Mouse (Mus musculus) myocyte (in vitro differentiated cells): ENCODE measurements around the gene Fads1.

ENCODE experiments used
- CEBPB ChIP-seq: IDR thresholded peaks from 2 replicates; pipeline ENCODE4 v1.6.1; 2011; ENCODE audit warnings: mild to moderate bottlenecking, moderate library complexity; ENCODE audit not compliant: poor library complexity, insufficient read depth, severe bottlenecking
- E2F4 ChIP-seq: IDR thresholded peaks from one replicate; pipeline ENCODE4 v1.6.1; 2011; ENCODE audit warnings: mild to moderate bottlenecking, control low read depth, moderate library complexity; ENCODE audit not compliant: insufficient read depth
- MAX ChIP-seq: IDR thresholded peaks from one replicate; pipeline ENCODE4 v1.6.1; 2011; ENCODE audit warnings: low read depth, mild to moderate bottlenecking, control low read depth
- MYOD1 ChIP-seq, 3 experiments: IDR thresholded peaks; one replicate each; pipeline ENCODE4 v1.6.1; 2011; ENCODE audit warnings: control low read depth in 2 of 3, low read depth in 2 of 3, mild to moderate bottlenecking in 2 of 3, moderate library complexity in 1 of 3; ENCODE audit not compliant: insufficient read length in 2 of 3, control insufficient read depth in 1 of 3
- POLR2A ChIP-seq: IDR thresholded peaks from one replicate; pipeline ENCODE4 v1.6.1; 2011; ENCODE audit warnings: low read depth, mild to moderate bottlenecking, control low read depth, moderate library complexity; ENCODE audit not compliant: insufficient read length
- POLR2AphosphoS2 ChIP-seq: IDR thresholded peaks from one replicate; pipeline ENCODE4 v1.6.1; 2011; ENCODE audit warnings: low read depth, control low read depth; ENCODE audit not compliant: insufficient read length
- TCF12 ChIP-seq: IDR thresholded peaks from one replicate; pipeline ENCODE4 v1.6.1; 2011; ENCODE audit warnings: mild to moderate bottlenecking, control low read depth; ENCODE audit not compliant: poor library complexity, insufficient read depth, severe bottlenecking
- USF1 ChIP-seq: IDR thresholded peaks from one replicate; pipeline ENCODE4 v1.6.1; 2011; ENCODE audit warnings: low read depth, mild to moderate bottlenecking, control low read depth, moderate library complexity

DNA sequence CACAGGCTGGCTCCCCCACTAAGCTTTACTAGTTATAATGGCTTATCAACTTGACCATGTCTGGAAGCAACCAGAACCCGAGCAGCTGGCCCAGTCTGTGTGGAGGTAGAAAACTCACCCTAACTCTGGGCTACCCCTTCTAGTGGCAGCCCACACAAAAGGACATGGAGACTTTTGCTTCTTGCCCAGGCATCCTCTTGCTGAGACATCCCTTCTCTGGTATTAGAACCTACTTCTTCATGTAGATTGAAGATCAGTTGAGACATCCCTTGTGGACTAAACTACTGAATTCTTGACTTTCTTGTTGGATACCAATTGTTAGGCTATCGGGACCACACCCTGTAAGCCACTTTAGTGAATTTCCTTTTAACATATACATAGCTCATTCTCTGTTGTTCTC, 15.6 kb downstream of the Fads1 start:
- no peak for TF ChIP-seq USF1
- TF ChIP-seq POLR2A: no peak
- TF ChIP-seq TCF12: no peak
- TF ChIP-seq POLR2AphosphoS2: no peak
- no peak for TF ChIP-seq CEBPB
- no peak for TF ChIP-seq MAX
- no peak for TF ChIP-seq E2F4
- no peak for TF ChIP-seq MYOD1 (IDR thresholded peaks at IDR 0.05; ENCODE audit: control insufficient read depth in 1 of 3, insufficient read length in 2 of 3, low read depth in 2 of 3)
